Comparison of ENCODE assay signal across 24 mouse cellular contexts in genomic region chr1:90793368-90793767, GRCm38 (mm10). TPM values are rescaled to one million over a fixed set of nuclear protein-coding genes. Genes with fewer than 3 reads are reported as not detected.
A peak's percentile ranks its signal among the peaks of the same experiment; 100 is the strongest.
DNase-seq lines count a peak whose midpoint lies in the region; ATAC-seq and TF ChIP-seq lines count a peak whose summit lies in the region.
"Had no signal": no experiment of that assay in that cellular context is flagged by ENCODE, and none has a peak within 500 bp of the region (broad histone marks: within the 10 kb centered on the region; RNA-seq: fewer than 3 reads in every experiment).

No protein-coding gene starts in this region.

- H3K9me3 ChIP-seq in kidney, postnatal 0 days (replicated peaks; ENCODE audit: low read length), result no peaks in the 10 kb centered on the region
- H3K9me3 ChIP-seq in stomach, postnatal 0 days (ENCODE audit: control insufficient read depth, low read length), result no peaks in the 10 kb centered on the region
- H3K9me3 ChIP-seq: embryonic facial prominence, embryonic 12.5 days; heart, embryonic 12.5 days; hindbrain, embryonic 12.5 days; limb, embryonic 13.5 days; liver, embryonic 12.5 days; midbrain, embryonic 15.5 days; neural tube, embryonic 13.5 days had no signal

- no peak for TF ChIP-seq POLR2A in kidney, adult 2 months (IDR thresholded peaks at IDR 0.05; ENCODE audit: low read depth, low read length)

- no peaks in the 10 kb centered on the region for H3K36me3 ChIP-seq in kidney, postnatal 0 days (ENCODE audit: insufficient read depth, low read length)
- no peaks in the 10 kb centered on the region for H3K36me3 ChIP-seq in kidney, adult 2 months (ENCODE audit: control insufficient read depth, insufficient read depth, low read length)
- H3K36me3 ChIP-seq in stomach, postnatal 0 days (ENCODE audit: control insufficient read depth, insufficient read depth, low read length), result peaks cover 20% of the 10 kb centered on the region
- H3K36me3 ChIP-seq: heart, embryonic 12.5 days; hindbrain, embryonic 12.5 days; midbrain, embryonic 15.5 days; neural tube, embryonic 13.5 days had no signal

- 91% methylated on average over 4 of the region's 4 CpGs for WGBS in kidney, postnatal 0 days
- 96% methylated on average over 4 of the region's 4 CpGs for WGBS in kidney, adult 2 months
- WGBS in stomach, postnatal 0 days, result 91% methylated on average over 4 of the region's 4 CpGs

- no peaks in the 10 kb centered on the region for H3K4me1 ChIP-seq in kidney, postnatal 0 days (replicated peaks; ENCODE audit: insufficient read depth, low read length)
- H3K4me1 ChIP-seq in kidney, adult 2 months (ENCODE audit: control insufficient read depth, insufficient read depth, low read length), result no peaks in the 10 kb centered on the region
- H3K4me1 ChIP-seq in stomach, postnatal 0 days (replicated peaks; ENCODE audit: control insufficient read depth, insufficient read depth), result no peaks in the 10 kb centered on the region
- H3K4me1 ChIP-seq: embryonic facial prominence, embryonic 12.5 days; hindbrain, embryonic 12.5 days; liver, embryonic 12.5 days; midbrain, embryonic 15.5 days; neural tube, embryonic 13.5 days had no signal

- no peak overlapping the region for H3K4me2 ChIP-seq in kidney, postnatal 0 days (ENCODE audit: low read length)
- H3K4me2 ChIP-seq in stomach, postnatal 0 days (replicated peaks; ENCODE audit: low read depth), result no peak overlapping the region
- H3K4me2 ChIP-seq: embryonic facial prominence, embryonic 12.5 days; heart, embryonic 12.5 days; hindbrain, embryonic 12.5 days; limb, embryonic 13.5 days; liver, embryonic 12.5 days; midbrain, embryonic 15.5 days; neural tube, embryonic 13.5 days had no signal

- no peak for ATAC-seq in kidney, postnatal 0 days (replicated peaks; ENCODE audit: low FRiP score, low read depth)
- ATAC-seq in stomach, postnatal 0 days (ENCODE audit: low FRiP score, low TSS enrichment), result no peak
- ATAC-seq: activated CD4-positive, CD25-positive, alpha-beta regulatory T cell, adult 4 months; liver, embryonic 12.5 days; midbrain, embryonic 15.5 days had no signal

- peak; percentile 16 for DNase-seq in embryo, embryonic 10.5 days (ENCODE audit: low spot score)
- no peak for DNase-seq in embryo, embryonic 9.5 days (ENCODE audit: extremely low spot score)
- no peak for DNase-seq in kidney, postnatal 0 days (ENCODE audit: low spot score)
- DNase-seq in kidney, adult 2 months, result no peak
- peak; percentile 23 for DNase-seq in ES-CJ7 (ENCODE audit: low read depth, low spot score)
- no peak for DNase-seq in stomach, postnatal 0 days (ENCODE audit: low spot score)
- no peak for DNase-seq in thymus, postnatal 4 days
- DNase-seq: adrenal gland, adult 8-10 months; cerebellum, adult 11-12 months; cerebellum, postnatal 10 days; heart, postnatal 14 days; kidney, adult 8-10 months; kidney, postnatal 14 days; lung, adult 18-20 months; thymus, postnatal 25 days had no signal

- peak; percentile 12; the same call in 1 of the 2 replicates for TF ChIP-seq CTCF in kidney, postnatal 0 days (IDR thresholded peaks at IDR 0.05; ENCODE audit: low read depth)
- TF ChIP-seq CTCF in kidney, adult 2 months (conservative IDR thresholded peaks at IDR 0.05; ENCODE audit: insufficient read depth, insufficient read length, low read depth, low read length), result no peak
- peak; percentile 41 for TF ChIP-seq CTCF in stomach, postnatal 0 days (IDR thresholded peaks at IDR 0.05; ENCODE audit: low read depth)

- H3K27ac ChIP-seq in kidney, postnatal 0 days, result no peak overlapping the region
- H3K27ac ChIP-seq in kidney, adult 2 months (ENCODE audit: insufficient read depth, low read depth, low read length), result no peak overlapping the region
- H3K27ac ChIP-seq in stomach, postnatal 0 days (replicated peaks), result no peak overlapping the region
- H3K27ac ChIP-seq: embryonic facial prominence, embryonic 12.5 days; hindbrain, embryonic 12.5 days; limb, embryonic 13.5 days; liver, embryonic 12.5 days; midbrain, embryonic 15.5 days; neural tube, embryonic 13.5 days had no signal

- no peak for TF ChIP-seq EP300 in stomach, postnatal 0 days (optimal IDR thresholded peaks at IDR 0.05)

- H3K9ac ChIP-seq in kidney, postnatal 0 days (ENCODE audit: low read depth, low read length), result no peak overlapping the region
- no peak overlapping the region for H3K9ac ChIP-seq in stomach, postnatal 0 days (ENCODE audit: low read length)
- H3K9ac ChIP-seq: embryonic facial prominence, embryonic 12.5 days; heart, embryonic 12.5 days; hindbrain, embryonic 12.5 days; limb, embryonic 13.5 days; liver, embryonic 12.5 days; midbrain, embryonic 15.5 days; neural tube, embryonic 13.5 days had no signal

- H3K4me3 ChIP-seq in kidney, postnatal 0 days (replicated peaks; ENCODE audit: low read depth, low read length), result no peak overlapping the region
- no peak overlapping the region for H3K4me3 ChIP-seq in kidney, adult 2 months (ENCODE audit: insufficient read depth, low read depth, low read length)
- H3K4me3 ChIP-seq in stomach, postnatal 0 days (ENCODE audit: low read depth, low read length), result no peak overlapping the region
- H3K4me3 ChIP-seq: embryonic facial prominence, embryonic 12.5 days; heart, embryonic 12.5 days; hindbrain, embryonic 12.5 days; limb, embryonic 13.5 days; liver, embryonic 12.5 days; midbrain, embryonic 15.5 days; myocyte; neural tube, embryonic 13.5 days had no signal

- H3K27me3 ChIP-seq in kidney, postnatal 0 days (ENCODE audit: insufficient read depth, low read length), result no peaks in the 10 kb centered on the region
- no peaks in the 10 kb centered on the region for H3K27me3 ChIP-seq in kidney, adult 2 months (replicated peaks; ENCODE audit: control insufficient read depth, insufficient read depth, low read length)
- H3K27me3 ChIP-seq in stomach, postnatal 0 days (ENCODE audit: control insufficient read depth, insufficient read depth, low read length), result no peaks in the 10 kb centered on the region
- H3K27me3 ChIP-seq: embryonic facial prominence, embryonic 12.5 days; heart, embryonic 12.5 days; hindbrain, embryonic 12.5 days; limb, embryonic 13.5 days; liver, embryonic 12.5 days; midbrain, embryonic 15.5 days; neural tube, embryonic 13.5 days had no signal

RNA-seq across cellular contexts. Expression of gene Col6a3, which starts 50.4 kb away (rescaled TPM):
- 19.9 and 24.3 TPM in 2 replicates for polyA plus RNA-seq in kidney, postnatal 0 days (2015; fragmentation: Nextera tagmentation; extraction: Ambion mirVana)
- 15.3 and 17.4 TPM in 2 replicates for polyA plus RNA-seq in kidney, adult 2 months (2012; rRNA removed)
- 56.9 and 60.5 TPM in 2 replicates for polyA plus RNA-seq in stomach, postnatal 0 days (2015; fragmentation: Nextera tagmentation; extraction: Ambion mirVana)
- polyA plus RNA-seq: activated CD4-positive, CD25-positive, alpha-beta regulatory T cell, adult 4 months had no signal

Comparison
In these comparisons a context has a peak if more than half of its experiments do, and no peak if none do; other contexts are left out.
1. DNase-seq: peak in embryo, embryonic 10.5 days (single experiment) and ES-CJ7 (single experiment); none in embryo, embryonic 9.5 days (single experiment), kidney, postnatal 0 days (single experiment), kidney, adult 2 months (single experiment), stomach, postnatal 0 days (single experiment) and thymus, postnatal 4 days (single experiment).